Mouse (Mus musculus) lung, adult 2 months (tissue): Measurements from ENCODE around the gene Zfp750. TPM values are rescaled to one million over a fixed set of nuclear protein-coding genes. Genes with fewer than 3 reads are reported as not detected.

Experiments
- DNase-seq: peaks from one replicate; pipeline ENCODE4 v3.0.0; 2022
- H3K4me1 ChIP-seq: fragments of 200-500 bp; 2 replicates; pipeline ENCODE4 v1.6.1; 2011; ENCODE audit warnings: low read length; ENCODE audit not compliant: control insufficient read depth, insufficient read depth
- H3K4me3 ChIP-seq: fragments of 200-500 bp; replicated peaks from 2 replicates; pipeline ENCODE3; 2011; ENCODE audit warnings: low read depth, mild to moderate bottlenecking, control low read depth, low read length; ENCODE audit errors: extremely low read depth
- CTCF ChIP-seq: fragments of 200-500 bp; IDR thresholded peaks from 2 replicates; pipeline ENCODE4 v1.5.1; 2011; ENCODE audit warnings: mild to moderate bottlenecking, low read length, control low read depth; ENCODE audit not compliant: insufficient read depth
- POLR2A ChIP-seq: fragments of 200-500 bp; IDR thresholded peaks from 2 replicates; pipeline ENCODE4 v1.6.1; 2011; ENCODE audit warnings: low read depth, mild to moderate bottlenecking, control low read depth, low read length, borderline replicate concordance; ENCODE audit errors: extremely low read depth
- WGBS: fragments of 180-500 bp; shearing (Covaris S2); methylation state at CpG from one replicate; pipeline ENCODE4 v1.1.7; 2018; 5-methylcytosine and 5-hydroxymethylcytosine counted together
- polyA plus RNA-seq: library from polyadenylated mRNA; depleted of rRNA; stranded (reverse); fragments of >200 nt; gene quantifications from 2 replicates; pipeline ENCODE4 v1.2.3, GENCODE M21; 2012

The Zfp750 gene
- polyA plus RNA-seq, 1 experiment: 5.6 TPM

- no peak overlapping the region for H3K4me3 ChIP-seq
- 0 out of 2 replicates have a peak, but pooled peaks cover 5% of the 10 kb centered on the region for H3K4me1 ChIP-seq
- TF ChIP-seq POLR2A: no peak
- TF ChIP-seq CTCF: no peak
- 87% methylated on average over 8 of the region's 8 CpGs for WGBS
- no peak for DNase-seq
These were observed 6.1 kb downstream of the Zfp750 start for GRCm38 (mm10) chr11:121512896-121513572.

GRCm38 (mm10) chr11:121510512-121511246 is 8.5 kb downstream of the Zfp750 start:
- 0 out of 2 replicates have a peak, but pooled peaks cover 5% of the 10 kb centered on the region for H3K4me1 ChIP-seq
- DNase-seq: no peak
- TF ChIP-seq POLR2A: no peak
- no peak for TF ChIP-seq CTCF
- no peak overlapping the region for H3K4me3 ChIP-seq
- 69% methylated on average over 9 of the region's 9 CpGs for WGBS

GRCm38 (mm10) chr11:121508478-121508877 is 10.7 kb downstream of the Zfp750 start:
- no peak overlapping the region for H3K4me3 ChIP-seq
- 0 out of 2 replicates have a peak, but pooled peaks cover 5% of the 10 kb centered on the region for H3K4me1 ChIP-seq
- no peak for DNase-seq
- TF ChIP-seq CTCF (no peak), POLR2A (no peak)
- WGBS: 55% methylated on average over 4 of the region's 4 CpGs

- no peak for DNase-seq
- Histone ChIP-seq H3K4me3 (no peak overlapping the region), H3K4me1 (no peaks in the 10 kb centered on the region)
- 67% methylated on average over 4 of the region's 4 CpGs for WGBS
- TF ChIP-seq POLR2A: no peak
- no peak for TF ChIP-seq CTCF
These were observed 16.9 kb downstream of the Zfp750 start for GRCm38 (mm10) chr11:121502000-121502860.

GRCm38 (mm10) chr11:121501525-121501924 is 17.6 kb downstream of the Zfp750 start:
- WGBS: 89% methylated on average over 4 of the region's 4 CpGs
- no peak for DNase-seq
- no peak for TF ChIP-seq CTCF
- Histone ChIP-seq H3K4me1 (no peaks in the 10 kb centered on the region), H3K4me3 (no peak overlapping the region)

GRCm38 (mm10) chr11:121500595-121500994 is 18.5 kb downstream of the Zfp750 start:
- TF ChIP-seq CTCF (no peak), POLR2A (no peak)
- H3K4me1 ChIP-seq: no peaks in the 10 kb centered on the region
- no peak for DNase-seq
- H3K4me3 ChIP-seq: no peak overlapping the region

GRCm38 (mm10) chr11:121490651-121491050 is 28.5 kb downstream of the Zfp750 start:
- H3K4me1 ChIP-seq: no peaks in the 10 kb centered on the region
- H3K4me3 ChIP-seq: no peak overlapping the region
- TF ChIP-seq POLR2A (no peak), CTCF (no peak)
- DNase-seq: no peak

- TF ChIP-seq CTCF (no peak), POLR2A (no peak)
- no peak for DNase-seq
- Histone ChIP-seq H3K4me1 (no peaks in the 10 kb centered on the region), H3K4me3 (no peak overlapping the region)
- 67% methylated on average over 9 of the region's 9 CpGs for WGBS
These were observed 33.3 kb downstream of the Zfp750 start for GRCm38 (mm10) chr11:121485882-121486281.

GRCm38 (mm10) chr11:121481129-121481528 is 38.0 kb downstream of the Zfp750 start:
- H3K4me3 ChIP-seq: no peak overlapping the region
- WGBS: 89% methylated on average over 2 of the region's 2 CpGs
- no peak for DNase-seq
- H3K4me1 ChIP-seq: no peaks in the 10 kb centered on the region
- TF ChIP-seq CTCF (no peak), POLR2A (no peak)
